Mouse (Mus musculus): ENCODE data around the gene Riox2. TPM values are rescaled to one million over a fixed set of nuclear protein-coding genes. Genes with fewer than 3 reads are reported as not detected.
A peak's percentile ranks its signal among the peaks of the same experiment; 100 is the strongest.
"Not testable (repeated sequence)": the region's sequence is repeated elsewhere in the genome, so short reads cannot be mapped to it uniquely, and the experiment has no call there.

Gene Riox2
- polyA plus RNA-seq, 1 experiment from 2014 or later, result 23.4 TPM

- H3K4me2 ChIP-seq (replicated peaks; ENCODE audit: low read depth), result no peak overlapping the region
- H3K27ac ChIP-seq (replicated peaks), result no peak overlapping the region
- H3K9me3 ChIP-seq (ENCODE audit: control insufficient read depth, low read length), result no peaks in the 10 kb centered on the region
- ATAC-seq (ENCODE audit: low FRiP score, low TSS enrichment) (no peak), DNase-seq (ENCODE audit: low spot score) (no peak)
- no peak overlapping the region for H3K9ac ChIP-seq (ENCODE audit: low read length)
- H3K36me3 ChIP-seq (ENCODE audit: control insufficient read depth, insufficient read depth, low read length), result no peaks in the 10 kb centered on the region
- no peak overlapping the region for H3K4me3 ChIP-seq (ENCODE audit: low read depth, low read length)
- no peaks in the 10 kb centered on the region for H3K27me3 ChIP-seq (ENCODE audit: control insufficient read depth, insufficient read depth, low read length)
- TF ChIP-seq EP300 (optimal IDR thresholded peaks at IDR 0.05) (no peak), CTCF (IDR thresholded peaks at IDR 0.05; ENCODE audit: low read depth) (no peak)
- H3K4me1 ChIP-seq (replicated peaks; ENCODE audit: control insufficient read depth, insufficient read depth), result no peaks in the 10 kb centered on the region
- WGBS, result 87% methylated on average over 5 of the region's 5 CpGs
Measured at GRCm38 (mm10) chr16:59451813-59452212, 19.8 kb upstream of the Riox2 start.

GRCm38 (mm10) chr16:59459259-59459861, 12.2 kb upstream of the Riox2 start:
- H3K27ac ChIP-seq (replicated peaks); H3K27me3 ChIP-seq (ENCODE audit: control insufficient read depth, insufficient read depth, low read length); H3K36me3 ChIP-seq (ENCODE audit: control insufficient read depth, insufficient read depth, low read length); H3K4me2 ChIP-seq (replicated peaks; ENCODE audit: low read depth); H3K4me3 ChIP-seq (ENCODE audit: low read depth, low read length); H3K4me1 ChIP-seq (replicated peaks; ENCODE audit: control insufficient read depth, insufficient read depth); ATAC-seq (ENCODE audit: low FRiP score, low TSS enrichment); H3K9me3 ChIP-seq (ENCODE audit: control insufficient read depth, low read length); H3K9ac ChIP-seq (ENCODE audit: low read length); DNase-seq (ENCODE audit: low spot score): not testable (repeated sequence)
- 73% methylated on average over 4 of the region's 5 CpGs for WGBS

- Histone ChIP-seq H3K27ac (replicated peaks) (no peak overlapping the region), H3K9me3 (ENCODE audit: control insufficient read depth, low read length) (no peaks in the 10 kb centered on the region), H3K9ac (ENCODE audit: low read length) (no peak overlapping the region), H3K27me3 (ENCODE audit: control insufficient read depth, insufficient read depth, low read length) (no peaks in the 10 kb centered on the region), H3K4me1 (replicated peaks; ENCODE audit: control insufficient read depth, insufficient read depth) (no peaks in the 10 kb centered on the region), H3K4me3 (ENCODE audit: low read depth, low read length) (no peak overlapping the region), H3K4me2 (replicated peaks; ENCODE audit: low read depth) (no peak overlapping the region), H3K36me3 (ENCODE audit: control insufficient read depth, insufficient read depth, low read length) (no peaks in the 10 kb centered on the region)
- 71% methylated on average over 4 of the region's 4 CpGs for WGBS
- no peak for TF ChIP-seq CTCF (IDR thresholded peaks at IDR 0.05; ENCODE audit: low read depth)
- TF ChIP-seq EP300 (optimal IDR thresholded peaks at IDR 0.05), result no peak
- DNase-seq (ENCODE audit: low spot score), result no peak
- ATAC-seq (ENCODE audit: low FRiP score, low TSS enrichment), result no peak
Measured at GRCm38 (mm10) chr16:59463567-59463966, 8.0 kb upstream of the Riox2 start.

- H3K4me2 ChIP-seq (replicated peaks; ENCODE audit: low read depth), result no peak overlapping the region
- no peaks in the 10 kb centered on the region for H3K36me3 ChIP-seq (ENCODE audit: control insufficient read depth, insufficient read depth, low read length)
- no peaks in the 10 kb centered on the region for H3K4me1 ChIP-seq (replicated peaks; ENCODE audit: control insufficient read depth, insufficient read depth)
- no peak overlapping the region for H3K27ac ChIP-seq (replicated peaks)
- TF ChIP-seq EP300 (optimal IDR thresholded peaks at IDR 0.05), result no peak
- no peak for TF ChIP-seq CTCF (IDR thresholded peaks at IDR 0.05; ENCODE audit: low read depth)
- no peak for ATAC-seq (ENCODE audit: low FRiP score, low TSS enrichment)
- H3K9ac ChIP-seq (ENCODE audit: low read length), result no peak overlapping the region
- H3K4me3 ChIP-seq (ENCODE audit: low read depth, low read length), result no peak overlapping the region
- no peak for DNase-seq (ENCODE audit: low spot score)
- H3K27me3 ChIP-seq (ENCODE audit: control insufficient read depth, insufficient read depth, low read length), result no peaks in the 10 kb centered on the region
- no peaks in the 10 kb centered on the region for H3K9me3 ChIP-seq (ENCODE audit: control insufficient read depth, low read length)
- WGBS, result 66% methylated on average over 6 of the region's 6 CpGs
Measured at GRCm38 (mm10) chr16:59463973-59464372, 7.6 kb upstream of the Riox2 start.

- no peak overlapping the region for H3K4me3 ChIP-seq (ENCODE audit: low read depth, low read length)
- TF ChIP-seq EP300 (optimal IDR thresholded peaks at IDR 0.05) (no peak), CTCF (IDR thresholded peaks at IDR 0.05; ENCODE audit: low read depth) (no peak)
- ATAC-seq (ENCODE audit: low FRiP score, low TSS enrichment), result no peak
- no peak overlapping the region for H3K9ac ChIP-seq (ENCODE audit: low read length)
- no peak overlapping the region for H3K4me2 ChIP-seq (replicated peaks; ENCODE audit: low read depth)
- no peaks in the 10 kb centered on the region for H3K36me3 ChIP-seq (ENCODE audit: control insufficient read depth, insufficient read depth, low read length)
- DNase-seq (ENCODE audit: low spot score), result no peak
- no peaks in the 10 kb centered on the region for H3K27me3 ChIP-seq (ENCODE audit: control insufficient read depth, insufficient read depth, low read length)
- H3K27ac ChIP-seq (replicated peaks), result no peak overlapping the region
- no peaks in the 10 kb centered on the region for H3K4me1 ChIP-seq (replicated peaks; ENCODE audit: control insufficient read depth, insufficient read depth)
- 71% methylated on average over 1 of the region's 1 CpGs for WGBS
- H3K9me3 ChIP-seq (ENCODE audit: control insufficient read depth, low read length), result no peaks in the 10 kb centered on the region
Measured at GRCm38 (mm10) chr16:59469846-59470245, 1.7 kb upstream of the Riox2 start.

GRCm38 (mm10) chr16:59472546-59472945, 971 bp downstream of the Riox2 start:
- 37% methylated on average over 6 of the region's 6 CpGs for WGBS
- no peak for DNase-seq (ENCODE audit: low spot score)
- no peaks in the 10 kb centered on the region for H3K9me3 ChIP-seq (ENCODE audit: control insufficient read depth, low read length)
- ATAC-seq (ENCODE audit: low FRiP score, low TSS enrichment), result no peak
- H3K27ac ChIP-seq (replicated peaks), result no peak overlapping the region
- peak overlapping the region; percentile 88 for H3K4me3 ChIP-seq (ENCODE audit: low read depth, low read length)
- peak overlapping the region; percentile 71 for H3K9ac ChIP-seq (ENCODE audit: low read length)
- no peaks in the 10 kb centered on the region for H3K36me3 ChIP-seq (ENCODE audit: control insufficient read depth, insufficient read depth, low read length)
- H3K27me3 ChIP-seq (ENCODE audit: control insufficient read depth, insufficient read depth, low read length), result no peaks in the 10 kb centered on the region
- peak overlapping the region; percentile 63 for H3K4me2 ChIP-seq (replicated peaks; ENCODE audit: low read depth)
- no peak for TF ChIP-seq CTCF (IDR thresholded peaks at IDR 0.05; ENCODE audit: low read depth)
- TF ChIP-seq EP300 (optimal IDR thresholded peaks at IDR 0.05), result no peak
- no peaks in the 10 kb centered on the region for H3K4me1 ChIP-seq (replicated peaks; ENCODE audit: control insufficient read depth, insufficient read depth)
